Mouse (Mus musculus) cerebellum, adult 2 months (tissue): ENCODE measurements at regions not wholly inside any gene's neighbourhood (a gene's known extent, or its start where the extent isn't known, plus 50 kb on each side); places are given as distances from the start of the nearest gene placed in this dataset.

Experiments
- CTCF ChIP-seq: fragments of 200-500 bp; IDR thresholded peaks from 2 replicates; pipeline ENCODE4 v1.5.1; 2011; ENCODE audit warnings: low read depth, mild to moderate bottlenecking, control low read depth, low read length, moderate library complexity, borderline replicate concordance; ENCODE audit not compliant: insufficient read depth
- POLR2A ChIP-seq: fragments of 200-500 bp; IDR thresholded peaks from 2 replicates; pipeline ENCODE4 v1.6.1; 2011; ENCODE audit warnings: low read length, control low read depth, borderline replicate concordance; ENCODE audit not compliant: insufficient read depth

DNA sequence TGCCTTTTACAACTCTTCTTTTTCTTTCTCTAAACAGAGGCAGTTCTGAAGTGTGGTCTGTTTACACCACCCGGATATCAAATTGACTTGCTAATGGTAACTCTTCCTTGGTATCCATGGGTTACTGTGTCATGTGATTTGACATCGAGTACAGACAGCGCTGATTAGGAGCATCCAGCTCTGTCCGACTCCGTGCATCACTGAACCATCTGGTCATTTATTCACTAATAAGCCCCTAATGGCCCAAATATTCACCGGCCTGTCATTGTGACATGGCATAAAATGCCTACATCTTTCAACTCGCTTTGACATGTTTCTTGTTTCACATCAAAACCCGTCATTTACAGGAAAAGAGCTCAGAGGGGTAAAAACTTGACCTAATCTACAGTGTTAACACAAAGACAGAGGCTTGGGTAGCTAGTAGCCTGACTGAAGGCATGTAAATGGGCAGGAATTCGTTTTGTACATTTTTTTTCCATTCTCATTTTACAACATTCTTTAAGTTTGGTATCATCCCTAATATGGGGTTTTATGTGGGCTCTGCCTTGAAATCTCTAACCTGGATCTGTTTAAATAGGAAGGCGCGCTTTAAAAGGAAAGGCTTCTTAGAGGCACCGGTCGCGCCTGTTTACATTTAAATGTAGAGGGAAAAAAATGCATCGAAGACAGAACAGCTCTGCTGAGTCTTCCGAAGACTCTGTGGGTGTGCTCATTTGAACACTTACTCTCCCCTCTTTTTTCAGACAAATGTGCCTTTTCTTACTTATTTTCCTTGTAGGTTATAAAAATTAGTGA, 257.8 kb upstream of the Atp5g3 start:
- TF ChIP-seq POLR2A (no peak), CTCF (no peak)
